Mouse (Mus musculus) neural tube, embryonic 15.5 days (tissue): Measurements from ENCODE around the gene Gm44. TPM values are rescaled to one million over a fixed set of nuclear protein-coding genes. Genes with fewer than 3 reads are reported as not detected.
"Not testable (repeated sequence)": the region's sequence is repeated elsewhere in the genome, so short reads cannot be mapped to it uniquely, and the experiment has no call there.

ENCODE experiments used
- ATAC-seq: fragments of 200-750 bp; cut with Nextera tagmentation; 2 replicates; pipeline ENCODE4 v1.8.0; 2017; ENCODE audit warnings: mild to moderate bottlenecking, moderate TSS enrichment, moderate library complexity; ENCODE audit not compliant: low FRiP score
- H3K27ac ChIP-seq: fragments of 300-500 bp; sonication (generic); replicated peaks from 2 replicates; pipeline ENCODE4 v1.5.1; 2015; ENCODE audit warnings: mild to moderate bottlenecking, inconsistent platforms
- H3K27me3 ChIP-seq: fragments of 300-500 bp; sonication (generic); replicated peaks from 2 replicates; pipeline ENCODE4 v1.6.1; 2015; ENCODE audit warnings: inconsistent platforms
- H3K36me3 ChIP-seq: fragments of 300-500 bp; sonication (generic); 2 replicates; pipeline ENCODE4 v1.6.1; 2015; ENCODE audit warnings: inconsistent platforms
- H3K4me1 ChIP-seq: fragments of 300-500 bp; sonication (generic); 2 replicates; pipeline ENCODE4 v1.6.1; 2015; ENCODE audit warnings: inconsistent platforms
- H3K4me2 ChIP-seq: fragments of 300-500 bp; sonication (generic); 2 replicates; pipeline ENCODE4 v1.6.1; 2015; ENCODE audit warnings: inconsistent platforms, mild to moderate bottlenecking, moderate library complexity
- H3K4me3 ChIP-seq: fragments of 300-500 bp; sonication (generic); replicated peaks from 2 replicates; pipeline ENCODE4 v1.5.1; 2015; ENCODE audit warnings: mild to moderate bottlenecking, inconsistent platforms
- H3K9ac ChIP-seq: fragments of 300-500 bp; sonication (generic); replicated peaks from 2 replicates; pipeline ENCODE4 v1.6.1; 2015; ENCODE audit warnings: mild to moderate bottlenecking, inconsistent platforms
- H3K9me3 ChIP-seq: fragments of 300-500 bp; sonication (generic); replicated peaks from 2 replicates; pipeline ENCODE4 v1.6.1; 2016; ENCODE audit warnings: inconsistent platforms
- WGBS: fragments of 180-500 bp; shearing (Covaris S2); methylation state at CpG from one replicate; pipeline ENCODE4 v1.1.7; 2015; ENCODE audit warnings: mixed read lengths; 5-methylcytosine and 5-hydroxymethylcytosine counted together
- polyA plus RNA-seq: library from polyadenylated mRNA; unstranded; fragments of >200 nt; fragmentation: Nextera tagmentation; extraction: Ambion mirVana; gene quantifications from 2 replicates; pipeline ENCODE4 v1.2.1, GENCODE M21; 2015

The Gm44 gene
- not detected in 2 replicates for polyA plus RNA-seq

DNA sequence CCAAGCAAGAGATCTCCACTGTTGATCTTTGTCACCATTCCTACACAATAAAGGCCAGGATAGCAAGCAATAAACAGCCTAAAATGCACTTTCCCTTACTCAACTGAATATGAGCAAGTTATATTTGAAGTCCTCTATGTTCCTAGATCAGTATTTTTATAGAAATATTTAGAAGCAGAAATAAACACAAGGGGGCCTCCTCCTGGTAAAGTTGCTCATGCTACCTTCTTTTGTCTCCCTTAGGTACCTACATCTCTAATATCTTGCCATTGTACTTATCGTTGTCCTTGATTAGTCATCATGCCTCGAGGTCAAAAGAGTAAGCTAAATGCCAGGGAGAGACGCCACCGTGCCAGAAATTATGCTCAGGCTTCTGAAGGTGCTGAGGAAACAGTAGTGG, at the start of gene Gm44:
Gm44 (plus strand) TSS at position 301 of the 400 bp plus-strand sequence.
- Histone ChIP-seq H3K27ac (no peak within 1 kb of the TSS), H3K36me3 (no peaks in the 10 kb centered on the region), H3K9me3 (no peaks in the 10 kb centered on the region), H3K4me1 (no peaks in the 10 kb centered on the region), H3K27me3 (no peaks in the 10 kb centered on the region), H3K4me2 (no peak within 1 kb of the TSS), H3K4me3 (no peak within 1 kb of the TSS), H3K9ac (no peak within 1 kb of the TSS)
- WGBS: 87% methylated on average over 4 of the region's 4 CpGs
- no peak for ATAC-seq

DNA sequence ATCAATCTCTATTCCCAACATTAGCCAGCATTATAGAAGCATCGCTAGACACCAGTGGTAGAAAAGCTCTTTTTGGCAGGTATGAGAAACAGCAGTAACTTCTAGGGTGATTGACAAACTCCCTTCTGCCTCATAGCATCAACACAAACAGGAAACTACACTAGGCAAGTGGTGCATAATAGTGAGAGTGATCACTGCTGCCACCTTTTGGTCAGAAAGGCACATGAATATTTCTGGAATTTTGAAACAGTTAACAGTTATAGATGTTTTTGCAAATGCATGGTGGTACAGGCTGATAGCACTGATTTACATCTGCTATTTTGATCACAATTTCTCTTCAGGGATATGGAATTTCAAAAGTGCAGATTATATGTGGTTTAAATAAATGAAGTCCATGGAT, 36.0 kb downstream of the Gm44 start:
- Histone ChIP-seq H3K4me2 (no peak overlapping the region), H3K9ac (no peak overlapping the region), H3K27me3 (no peaks in the 10 kb centered on the region), H3K9me3 (no peaks in the 10 kb centered on the region), H3K27ac (no peak overlapping the region), H3K4me3 (no peak overlapping the region), H3K4me1 (no peaks in the 10 kb centered on the region), H3K36me3 (no peaks in the 10 kb centered on the region)
- no peak for ATAC-seq
- whole genome bisulfite sequencing: 58% methylated on average over 1 of the region's 1 CpGs

DNA sequence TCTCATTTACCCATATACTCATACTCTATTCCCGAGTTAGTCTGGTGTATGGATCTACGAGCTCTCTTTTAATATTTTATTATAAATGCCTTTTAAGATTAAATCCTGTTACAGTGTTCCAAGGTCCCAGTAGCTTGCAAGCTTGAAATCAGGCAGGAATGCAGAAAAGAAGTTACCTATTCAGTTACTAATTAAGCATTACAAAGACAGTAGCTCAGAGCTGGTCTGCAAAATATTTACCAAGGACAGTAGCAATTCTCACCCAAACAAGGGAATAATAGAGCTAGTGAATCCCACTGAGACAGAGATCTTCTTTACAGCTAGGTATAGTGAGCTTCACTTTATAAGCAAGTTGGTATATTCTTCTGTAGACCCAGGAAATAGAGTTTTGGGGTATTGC, 46.3 kb downstream of the Gm44 start:
- H3K4me3 ChIP-seq, H3K9me3 ChIP-seq, H3K9ac ChIP-seq, ATAC-seq, H3K4me1 ChIP-seq, H3K27ac ChIP-seq, H3K4me2 ChIP-seq, H3K36me3 ChIP-seq, H3K27me3 ChIP-seq: not testable (repeated sequence)
- 73% methylated on average over 2 of the region's 2 CpGs for WGBS
